Mouse (Mus musculus) midbrain, embryonic 16.5 days (tissue): ENCODE data around the gene Gnas. TPM values are rescaled to one million over a fixed set of nuclear protein-coding genes. Genes with fewer than 3 reads are reported as not detected.

Source experiments
- ATAC-seq: fragments of 200-750 bp; cut with Nextera tagmentation; 2 replicates; pipeline ENCODE4 v1.8.0; 2017; ENCODE audit warnings: moderate TSS enrichment
- H3K27ac ChIP-seq: fragments of 300-500 bp; sonication (generic); 2 replicates; pipeline ENCODE4 v1.5.1; 2014; ENCODE audit warnings: mild to moderate bottlenecking, low read length, mixed read lengths
- H3K27me3 ChIP-seq: fragments of 300-500 bp; sonication (generic); 2 replicates; pipeline ENCODE4 v1.6.1; 2014; ENCODE audit warnings: low read depth, low read length, mixed read lengths; ENCODE audit not compliant: control insufficient read depth, insufficient read depth
- H3K36me3 ChIP-seq: fragments of 300-500 bp; sonication (generic); 2 replicates; pipeline ENCODE4 v1.6.1; 2014; ENCODE audit warnings: mild to moderate bottlenecking, low read length, moderate library complexity, mixed read lengths; ENCODE audit not compliant: control insufficient read depth, insufficient read depth
- H3K4me1 ChIP-seq: fragments of 300-500 bp; sonication (generic); 2 replicates; pipeline ENCODE4 v1.6.1; 2014; ENCODE audit warnings: mild to moderate bottlenecking, low read length, mixed read lengths; ENCODE audit not compliant: control insufficient read depth, insufficient read depth
- H3K4me2 ChIP-seq: fragments of 300-500 bp; sonication (generic); 2 replicates; pipeline ENCODE4 v1.6.1; 2014; ENCODE audit warnings: mild to moderate bottlenecking, low read length, mixed read lengths
- H3K4me3 ChIP-seq: fragments of 300-500 bp; sonication (generic); 2 replicates; pipeline ENCODE4 v1.5.1; 2014; ENCODE audit warnings: low read depth, mild to moderate bottlenecking, low read length, moderate library complexity, mixed read lengths
- H3K9ac ChIP-seq: fragments of 300-500 bp; sonication (generic); 2 replicates; pipeline ENCODE4 v1.6.1; 2014; ENCODE audit warnings: low read depth, low read length, mixed read lengths
- H3K9me3 ChIP-seq: fragments of 300-500 bp; sonication (generic); replicated peaks from 2 replicates; pipeline ENCODE4 v1.6.1; 2014; ENCODE audit warnings: mild to moderate bottlenecking, low read length, mixed read lengths; ENCODE audit not compliant: control insufficient read depth, poor library complexity, severe bottlenecking
- WGBS: fragments of 180-500 bp; shearing (Covaris S2); extraction: QIAGEN DNeasy Blood & Tissue Kit; methylation state at CpG from one replicate; pipeline ENCODE4 v1.1.7; 2014; 5-methylcytosine and 5-hydroxymethylcytosine counted together
- polyA plus RNA-seq: library from polyadenylated mRNA; unstranded; fragments of >200 nt; fragmentation: Nextera tagmentation; extraction: Ambion mirVana; gene quantifications from 2 replicates; pipeline ENCODE4 v1.2.1, GENCODE M21; 2015

The Gnas gene
- 1,445 and 1,454 TPM in 2 replicates for polyA plus RNA-seq

DNA sequence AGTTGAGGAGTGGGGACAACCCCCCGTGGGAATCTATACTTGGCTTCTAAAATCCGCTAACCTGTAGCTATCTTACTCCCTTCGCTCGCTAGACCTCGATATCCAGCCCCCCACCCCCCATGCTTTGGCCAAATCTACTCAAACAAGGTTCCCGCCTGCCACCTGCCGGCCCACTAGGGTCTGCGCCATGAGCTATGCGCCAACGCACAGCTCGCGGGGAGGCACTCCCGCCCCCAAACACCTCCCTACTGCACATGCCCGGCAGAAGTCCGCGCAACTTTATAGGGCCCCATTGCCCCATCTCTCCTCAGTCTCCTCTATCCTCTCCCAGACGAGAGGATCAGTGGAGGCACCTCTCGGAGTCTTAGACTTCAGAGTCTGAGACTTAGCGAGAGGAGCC, at the start of gene Gnas:
Gene Gnas, plus strand, starts transcription at position 310 of the 400 bp plus-strand sequence.
- H3K27me3 ChIP-seq: peaks cover 26% of the 10 kb centered on the region

DNA sequence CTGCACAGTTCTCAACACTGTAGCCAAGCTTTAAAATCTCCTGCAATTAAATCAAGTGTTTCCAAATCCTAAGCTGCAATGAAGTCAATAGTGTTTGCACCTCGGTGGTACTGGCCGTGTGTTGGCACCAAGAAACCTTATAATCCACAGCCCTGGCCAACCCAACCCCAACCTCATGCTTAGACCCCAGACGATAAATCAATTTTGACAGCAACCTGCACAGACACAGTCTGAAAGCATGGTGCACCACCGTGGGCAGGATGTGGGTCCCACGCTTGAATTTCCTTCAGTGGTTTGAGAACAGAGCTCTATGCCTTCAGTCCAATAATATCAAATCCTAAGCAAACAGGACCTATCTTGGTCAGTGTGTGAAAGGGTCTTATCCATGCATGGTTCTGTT, 41.7 kb upstream of the Gnas start:
- Histone ChIP-seq H3K4me1 (no peaks in the 10 kb centered on the region), H3K27me3 (no peaks in the 10 kb centered on the region), H3K9ac (no peak overlapping the region), H3K27ac (no peak overlapping the region), H3K9me3 (0 out of 2 replicates have a peak, but pooled peaks cover 5% of the 10 kb centered on the region), H3K4me2 (no peak overlapping the region), H3K36me3 (no peaks in the 10 kb centered on the region), H3K4me3 (no peak overlapping the region)
- 90% methylated on average over 5 of the region's 5 CpGs for WGBS
- ATAC-seq: no peak

More for the DNA sequence above, at the start of gene Gnas:
- peak within 1 kb of the TSS; percentile 32 for H3K4me3 ChIP-seq
- H3K27ac ChIP-seq: no peak within 1 kb of the TSS
- no peaks in the 10 kb centered on the region; the same call in none of the 2 replicates for H3K4me1 ChIP-seq
- no peak within 1 kb of the TSS for H3K9ac ChIP-seq
- peaks cover 19% of the 10 kb centered on the region; the same call in 1 of the 2 replicates for H3K9me3 ChIP-seq
- peaks cover 43% of the 10 kb centered on the region for H3K36me3 ChIP-seq
- H3K4me2 ChIP-seq: peak within 1 kb of the TSS; percentile 53
- WGBS: 39% methylated on average over 19 of the region's 19 CpGs
- ATAC-seq: peak; percentile 29; the same call in 1 of the 2 replicates

DNA sequence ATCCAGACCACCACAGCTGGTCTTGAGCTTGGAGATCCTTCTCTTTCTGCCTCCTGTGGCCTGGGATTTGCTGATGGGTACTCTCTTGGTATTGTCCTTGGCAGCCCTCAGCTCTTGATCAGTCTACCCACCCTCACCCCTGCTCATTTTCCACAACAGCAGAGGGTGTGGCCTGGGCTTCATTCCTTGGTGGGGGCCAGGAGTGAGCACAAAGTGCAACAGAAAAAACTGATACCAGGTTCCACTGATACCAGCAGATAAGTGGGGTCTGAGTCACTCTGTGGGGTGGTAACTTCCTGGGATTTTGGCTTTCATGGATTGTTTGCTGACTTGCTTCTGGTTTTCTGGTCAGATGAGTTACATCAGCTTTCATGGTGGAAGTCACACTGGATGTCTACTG, 32.2 kb upstream of the Gnas start:
- no peaks in the 10 kb centered on the region for H3K27me3 ChIP-seq
- no peak overlapping the region for H3K9ac ChIP-seq
- H3K4me2 ChIP-seq: no peak overlapping the region
- no peaks in the 10 kb centered on the region for H3K4me1 ChIP-seq
- ATAC-seq: no peak
- H3K27ac ChIP-seq: no peak overlapping the region
- H3K9me3 ChIP-seq: no peaks in the 10 kb centered on the region
- H3K36me3 ChIP-seq: no peaks in the 10 kb centered on the region
- no peak overlapping the region for H3K4me3 ChIP-seq

DNA sequence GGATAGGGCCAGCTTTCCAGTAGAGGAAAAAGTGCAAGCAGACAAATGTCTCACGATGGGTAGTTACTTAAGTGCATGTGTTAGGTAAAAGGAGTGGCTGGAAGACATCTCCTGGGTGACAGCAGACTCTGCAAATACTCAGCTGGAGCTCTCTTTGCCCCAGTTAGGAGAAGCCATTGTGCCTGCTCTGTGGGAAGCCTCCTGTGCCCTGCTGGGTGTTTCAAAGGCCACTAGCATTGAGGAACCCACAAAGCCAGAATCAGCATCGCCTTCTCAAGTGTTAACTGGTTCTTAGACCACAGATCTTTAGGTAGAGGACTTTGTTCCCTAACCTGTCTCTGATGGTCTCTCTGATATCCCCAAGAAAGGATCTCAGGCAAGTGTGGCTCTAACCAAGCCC, 26.8 kb upstream of the Gnas start:
- H3K9me3 ChIP-seq: no peaks in the 10 kb centered on the region
- no peak overlapping the region for H3K27ac ChIP-seq
- H3K4me3 ChIP-seq: no peak overlapping the region
- no peak for ATAC-seq
- H3K4me2 ChIP-seq: no peak overlapping the region
- WGBS: 21% methylated on average over 2 of the region's 2 CpGs
- no peaks in the 10 kb centered on the region for H3K27me3 ChIP-seq
- H3K9ac ChIP-seq: no peak overlapping the region
- 0 out of 2 replicates have a peak, but pooled peaks cover 3% of the 10 kb centered on the region for H3K4me1 ChIP-seq
- H3K36me3 ChIP-seq: no peaks in the 10 kb centered on the region

DNA sequence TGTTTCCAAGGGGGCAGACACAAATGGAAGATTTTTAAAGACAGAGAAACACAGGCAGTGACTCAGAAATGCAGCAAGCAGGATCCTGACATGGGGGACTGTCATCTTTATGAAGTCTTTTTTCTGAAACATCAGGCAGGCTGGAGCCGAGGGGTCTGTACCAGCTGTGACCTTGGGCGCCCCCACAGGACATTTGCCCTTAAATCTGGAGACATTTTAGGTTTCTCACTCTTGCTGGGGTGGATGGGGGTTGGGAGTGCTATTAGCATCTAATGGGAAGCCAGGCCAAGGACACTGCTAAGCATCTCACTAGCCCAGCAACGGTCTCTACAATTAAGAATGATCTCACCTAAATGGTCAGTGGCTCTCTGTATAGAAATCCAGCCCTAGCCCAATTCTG, 24.1 kb upstream of the Gnas start:
- no peak for ATAC-seq
- no peaks in the 10 kb centered on the region for H3K27me3 ChIP-seq
- 15% methylated on average over 3 of the region's 3 CpGs for WGBS
- no peak overlapping the region for H3K27ac ChIP-seq
- no peaks in the 10 kb centered on the region for H3K36me3 ChIP-seq
- H3K9ac ChIP-seq: no peak overlapping the region
- no peaks in the 10 kb centered on the region for H3K9me3 ChIP-seq
- H3K4me2 ChIP-seq: no peak overlapping the region
- no peak overlapping the region for H3K4me3 ChIP-seq
- 0 out of 2 replicates have a peak, but pooled peaks cover 3% of the 10 kb centered on the region for H3K4me1 ChIP-seq

DNA sequence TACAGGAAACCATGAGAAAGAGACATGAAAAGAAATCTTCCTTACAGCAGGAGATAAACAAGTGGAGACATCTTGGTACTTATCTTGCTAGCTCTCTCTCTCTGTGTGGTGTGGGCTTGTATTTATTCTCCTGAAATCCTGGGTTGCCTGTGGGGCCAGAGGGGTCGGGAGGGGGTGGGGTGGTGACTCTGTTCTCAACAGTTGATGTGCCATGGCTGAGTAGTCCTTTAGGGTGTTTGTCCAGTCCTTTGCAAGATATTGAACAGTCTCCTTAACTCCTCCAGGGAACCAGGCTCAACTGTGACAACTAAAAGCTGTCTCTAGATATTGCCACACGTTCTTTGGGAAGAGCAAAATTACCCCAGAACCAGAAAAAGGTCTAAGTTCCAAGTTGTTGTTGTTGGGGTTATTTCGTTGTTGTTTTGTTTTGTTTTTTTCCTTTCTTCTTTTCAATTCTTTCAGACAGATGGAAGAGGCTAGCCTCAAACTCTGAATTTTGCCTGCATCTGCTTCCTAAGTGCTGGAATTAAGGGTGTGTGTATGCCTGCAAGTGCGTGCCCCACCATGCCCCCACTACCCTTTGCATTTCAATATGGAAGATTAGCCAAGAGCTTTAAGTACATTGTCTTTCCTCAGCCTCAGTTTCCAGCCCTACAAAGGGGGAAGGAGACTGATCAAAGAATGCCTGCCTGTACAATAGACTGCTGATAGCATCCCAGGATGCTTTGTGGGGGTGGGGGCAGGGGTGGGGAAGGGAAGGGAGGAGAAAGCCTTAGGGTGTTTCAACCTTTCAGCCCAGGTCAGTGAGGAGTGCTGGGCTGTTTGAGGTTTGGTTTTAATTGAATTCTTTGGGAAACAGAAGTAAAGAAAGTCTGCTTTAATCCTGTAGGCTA, 23.0 kb upstream of the Gnas start:
- Histone ChIP-seq H3K4me1 (0 out of 2 replicates have a peak, but pooled peaks cover 3% of the 10 kb centered on the region), H3K9ac (no peak overlapping the region), H3K4me2 (no peak overlapping the region), H3K27me3 (no peaks in the 10 kb centered on the region), H3K4me3 (no peak overlapping the region), H3K27ac (no peak overlapping the region), H3K9me3 (no peaks in the 10 kb centered on the region), H3K36me3 (no peaks in the 10 kb centered on the region)
- WGBS: 3% methylated on average over 4 of the region's 4 CpGs
- ATAC-seq: no peak

DNA sequence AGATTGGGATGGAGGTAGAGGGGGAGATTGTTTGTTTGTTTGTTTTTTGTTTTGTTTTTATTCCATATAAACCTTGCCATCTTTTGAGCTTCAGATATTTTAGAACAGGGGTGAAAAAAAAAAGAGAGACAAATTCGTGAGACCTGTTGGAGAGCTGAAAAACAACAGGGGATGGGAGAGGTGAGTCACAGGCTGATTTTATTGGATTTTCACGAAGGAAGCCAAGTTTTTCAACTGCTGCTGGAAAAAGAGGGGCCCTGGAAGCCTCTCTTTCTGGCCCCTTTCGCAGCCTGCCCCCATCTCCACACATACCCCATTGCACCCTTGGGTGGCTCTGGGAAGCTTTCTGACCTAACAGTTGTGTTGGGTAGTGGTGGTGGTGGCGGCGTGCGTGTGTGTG, 22.3 kb upstream of the Gnas start:
- Histone ChIP-seq H3K9me3 (no peaks in the 10 kb centered on the region), H3K36me3 (no peaks in the 10 kb centered on the region; the same call in 1 of the 2 replicates), H3K4me2 (no peak overlapping the region), H3K9ac (no peak overlapping the region), H3K4me1 (0 out of 2 replicates have a peak, but pooled peaks cover 3% of the 10 kb centered on the region), H3K4me3 (no peak overlapping the region), H3K27ac (no peak overlapping the region), H3K27me3 (no peaks in the 10 kb centered on the region)
- WGBS: 43% methylated on average over 6 of the region's 6 CpGs
- no peak for ATAC-seq

DNA sequence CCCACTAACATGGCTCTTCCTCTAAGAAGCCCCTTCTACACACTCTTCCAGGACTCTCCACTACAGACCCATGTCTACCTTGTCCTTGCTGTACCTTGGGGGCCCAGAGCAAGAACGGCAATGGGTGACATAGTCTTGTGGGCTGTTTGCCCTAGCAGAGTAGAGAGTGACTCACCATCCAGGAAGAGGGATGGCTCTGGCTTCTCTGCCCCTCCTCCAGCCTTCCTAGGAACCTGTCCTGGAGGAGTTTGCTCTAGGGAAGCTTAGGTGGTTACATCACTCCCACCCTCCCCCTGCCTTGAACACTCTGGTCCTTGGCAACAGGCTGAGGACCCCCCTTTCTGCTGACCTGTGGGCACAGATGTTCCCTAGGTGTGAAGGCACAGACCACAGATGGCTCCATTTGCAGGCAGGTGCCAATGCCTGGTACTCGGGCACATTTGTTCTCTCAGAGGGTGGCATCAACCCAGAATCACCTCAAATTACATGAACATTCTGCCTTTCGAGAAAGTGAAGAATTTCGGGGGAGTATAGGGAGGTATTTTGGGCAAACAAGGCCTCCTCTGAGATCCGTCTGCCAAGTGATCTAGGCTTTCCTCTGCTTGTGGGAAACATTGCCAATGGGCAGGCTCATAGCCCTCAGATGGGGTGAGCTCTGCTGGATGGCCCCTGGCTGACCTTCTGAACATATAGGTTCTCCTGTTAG, 20.9 kb upstream of the Gnas start:
- no peak overlapping the region for H3K27ac ChIP-seq
- no peak for ATAC-seq
- no peak overlapping the region for H3K9ac ChIP-seq
- WGBS: 90% methylated on average over 5 of the region's 5 CpGs
- no peaks in the 10 kb centered on the region for H3K27me3 ChIP-seq
- no peaks in the 10 kb centered on the region for H3K9me3 ChIP-seq
- H3K4me3 ChIP-seq: no peak overlapping the region
- H3K4me2 ChIP-seq: no peak overlapping the region
- 0 out of 2 replicates have a peak, but pooled peaks cover 3% of the 10 kb centered on the region for H3K4me1 ChIP-seq
- no peaks in the 10 kb centered on the region; the same call in 1 of the 2 replicates for H3K36me3 ChIP-seq

DNA sequence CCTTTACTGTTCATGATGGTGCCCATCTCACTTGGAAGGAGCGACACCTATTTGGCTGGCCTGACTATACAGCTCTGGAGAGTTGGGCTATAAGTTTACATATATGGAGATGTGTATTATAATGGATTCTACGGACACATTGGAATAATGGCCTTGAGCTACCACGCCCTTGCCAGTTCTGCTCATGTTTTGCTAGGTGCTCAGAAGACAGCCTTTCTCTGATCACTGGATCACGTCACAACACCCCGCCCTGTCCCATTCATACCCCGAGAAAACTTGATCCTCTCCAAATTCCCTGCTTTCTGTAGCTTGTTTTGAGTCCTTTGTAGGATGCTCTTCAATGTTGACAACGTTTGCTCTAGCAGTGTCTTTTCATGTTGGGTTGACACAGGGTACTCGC, 19.9 kb upstream of the Gnas start:
- Histone ChIP-seq H3K4me1 (0 out of 2 replicates have a peak, but pooled peaks cover 3% of the 10 kb centered on the region), H3K27me3 (no peaks in the 10 kb centered on the region), H3K9ac (no peak overlapping the region), H3K4me2 (no peak overlapping the region), H3K27ac (no peak overlapping the region), H3K9me3 (no peaks in the 10 kb centered on the region), H3K36me3 (no peaks in the 10 kb centered on the region; the same call in 1 of the 2 replicates), H3K4me3 (no peak overlapping the region)
- 79% methylated on average over 8 of the region's 8 CpGs for WGBS
- ATAC-seq: no peak
